Comparison of ENCODE assay signal across 8 mouse cellular contexts in the genomic region with DNA sequence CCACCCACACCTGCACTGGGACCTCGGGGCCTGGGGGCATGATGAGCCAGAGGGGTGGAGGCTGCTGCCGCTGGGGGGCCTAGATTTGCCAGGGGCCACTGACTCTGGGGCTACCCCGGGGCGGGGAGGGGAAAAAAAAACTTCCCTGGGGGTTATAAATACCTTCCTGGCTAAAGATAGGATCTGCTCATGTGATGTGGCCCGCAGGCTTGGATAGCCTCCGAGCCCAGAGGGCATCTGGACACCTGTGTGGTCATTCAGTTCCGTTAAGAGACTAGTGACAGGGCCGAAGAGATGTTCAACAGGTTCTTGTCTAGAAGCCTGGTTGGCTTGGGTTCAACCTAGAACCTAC. TPM values are rescaled to one million over a fixed set of nuclear protein-coding genes. Genes with fewer than 3 reads are reported as not detected.
DNase-seq lines count a peak whose midpoint lies in the region; ATAC-seq and TF ChIP-seq lines count a peak whose summit lies in the region.

Kbtbd13 (minus strand) TSS at position 40 of the 352 bp plus-strand sequence.

- ATAC-seq in embryonic facial prominence, embryonic 12.5 days (ENCODE audit: insufficient number of reproducible peaks, insufficient read depth, low FRiP score, low TSS enrichment), result no peak
- no peak; the same call in 1 of the 2 replicates for ATAC-seq in heart, postnatal 0 days (ENCODE audit: insufficient read depth, low read depth)
- ATAC-seq in activated CD4-positive, CD25-positive, alpha-beta regulatory T cell, adult 4 months, result no peak
- no peak for ATAC-seq in granulocyte monocyte progenitor cell, adult 5-6 weeks (replicated peaks; ENCODE audit: poor library complexity, severe bottlenecking)

- WGBS in embryonic facial prominence, embryonic 12.5 days, result 40% methylated on average over 8 of the region's 8 CpGs
- WGBS in heart, postnatal 0 days, result 24% methylated on average over 8 of the region's 8 CpGs
- WGBS in midbrain, embryonic 10.5 days, result 45% methylated on average over 8 of the region's 8 CpGs

- TF ChIP-seq EP300 in heart, postnatal 0 days (IDR thresholded peaks at IDR 0.05; ENCODE audit: low read depth), result no peak

- peak; percentile 96 for DNase-seq in heart, adult 11 months
- DNase-seq in heart, postnatal 10 days, result no peak
- DNase-seq in heart, postnatal 0 days (ENCODE audit: low spot score), result no peak
- DNase-seq in midbrain, embryonic 10.5 days (ENCODE audit: low spot score), result no peak
- no peak for DNase-seq in adrenal gland, postnatal 14 days

- H3K36me3 ChIP-seq in embryonic facial prominence, embryonic 12.5 days, result no peaks in the 10 kb centered on the region
- H3K36me3 ChIP-seq in heart, postnatal 0 days (replicated peaks; ENCODE audit: control insufficient read depth, insufficient read depth, low read length), result no peaks in the 10 kb centered on the region
- no peaks in the 10 kb centered on the region for H3K36me3 ChIP-seq in midbrain, embryonic 10.5 days

- peak within 1 kb of the TSS; percentile 67 for H3K4me2 ChIP-seq in embryonic facial prominence, embryonic 12.5 days (replicated peaks)
- peak within 1 kb of the TSS; percentile 75 for H3K4me2 ChIP-seq in heart, postnatal 0 days (ENCODE audit: low read depth, low read length)

- intact Hi-C loops in heart, postnatal 10 days (cut with DNase I), result loop anchor here (5.0 kb wide), 1 partner anchor 196 kb away; the partner anchor contains the start of gene Pif1

- TF ChIP-seq CTCF in heart, postnatal 0 days (IDR thresholded peaks at IDR 0.05; ENCODE audit: low read depth), result no peak

- peaks cover 46% of the 10 kb centered on the region for H3K27me3 ChIP-seq in embryonic facial prominence, embryonic 12.5 days
- H3K27me3 ChIP-seq in heart, postnatal 0 days (ENCODE audit: control insufficient read depth, insufficient read depth, low read length), result peaks cover 18% of the 10 kb centered on the region
- peaks cover 70% of the 10 kb centered on the region for H3K27me3 ChIP-seq in midbrain, embryonic 10.5 days (ENCODE audit: low read depth, poor library complexity, severe bottlenecking)

- peak within 1 kb of the TSS; percentile 60 for H3K9ac ChIP-seq in embryonic facial prominence, embryonic 12.5 days
- peak within 1 kb of the TSS; percentile 42 for H3K9ac ChIP-seq in heart, postnatal 0 days (replicated peaks; ENCODE audit: low read depth, low read length)

- no peaks in the 10 kb centered on the region for H3K9me3 ChIP-seq in embryonic facial prominence, embryonic 12.5 days
- no peaks in the 10 kb centered on the region for H3K9me3 ChIP-seq in heart, postnatal 0 days (replicated peaks; ENCODE audit: control insufficient read depth, low read length)
- no peaks in the 10 kb centered on the region for H3K9me3 ChIP-seq in midbrain, embryonic 10.5 days (replicated peaks)

- peak within 1 kb of the TSS; percentile 51 for H3K4me3 ChIP-seq in embryonic facial prominence, embryonic 12.5 days
- H3K4me3 ChIP-seq in heart, postnatal 0 days (ENCODE audit: low read depth, low read length), result peak within 1 kb of the TSS; percentile 48
- H3K4me3 ChIP-seq in midbrain, embryonic 10.5 days, result peak within 1 kb of the TSS; percentile 52

- H3K4me1 ChIP-seq in embryonic facial prominence, embryonic 12.5 days, result no peaks in the 10 kb centered on the region
- H3K4me1 ChIP-seq in heart, postnatal 0 days (ENCODE audit: control insufficient read depth, insufficient read depth), result peaks cover 7% of the 10 kb centered on the region; the same call in 1 of the 2 replicates
- peaks cover 12% of the 10 kb centered on the region for H3K4me1 ChIP-seq in midbrain, embryonic 10.5 days

- H3K27ac ChIP-seq in embryonic facial prominence, embryonic 12.5 days, result no peak within 1 kb of the TSS
- H3K27ac ChIP-seq in heart, postnatal 0 days (ENCODE audit: low read depth), result no peak within 1 kb of the TSS
- no peak within 1 kb of the TSS; the same call in 1 of the 2 replicates for H3K27ac ChIP-seq in midbrain, embryonic 10.5 days (replicated peaks)

RNA-seq across cellular contexts. Expression of gene Kbtbd13, which starts in this region (rescaled TPM):
- 1 to 10 TPM; 1.1 to 2.1 TPM for total RNA-seq in heart, postnatal 10 days (2021)
- polyA plus RNA-seq in embryonic facial prominence, embryonic 12.5 days (2016; fragmentation: Nextera tagmentation; extraction: Ambion mirVana), result 1.4 and 1.6 TPM in 2 replicates
- 1.1 and 1.2 TPM in 2 replicates for total RNA-seq in heart, postnatal 0 days (2014; rRNA removed; ENCODE audit: low replicate concordance)
- polyA plus RNA-seq in heart, postnatal 0 days (2015; fragmentation: Nextera tagmentation; extraction: Ambion mirVana), result 0.63 and 0.77 TPM in 2 replicates
- polyA plus RNA-seq in midbrain, embryonic 10.5 days (2016; fragmentation: Nextera tagmentation; extraction: Ambion mirVana), result 0.61 and 0.81 TPM in 2 replicates
- 0.26 and 0.63 TPM in 2 replicates for total RNA-seq in adrenal gland, postnatal 14 days (2021)
- polyA plus RNA-seq in activated CD4-positive, CD25-positive, alpha-beta regulatory T cell, adult 4 months (2017; shearing (Covaris generic)), result not detected
- total RNA-seq in granulocyte monocyte progenitor cell, adult 5-6 weeks (2014; fragmentation: Nextera tagmentation), result 0.85 TPM in 1 of 2 replicates, not detected in the other
- 0.31 and 0.52 TPM in 2 replicates for total RNA-seq in granulocyte monocyte progenitor cell, adult 5-6 weeks (2017)
